Mouse (Mus musculus) heart, postnatal 0 days (tissue): ENCODE results near the gene Itih1.

Experiments
- CTCF ChIP-seq: IDR thresholded peaks from 2 replicates; pipeline ENCODE4 v1.5.1; 2016; ENCODE audit warnings: antibody characterized with exemption, control low read depth, low read depth
- EP300 ChIP-seq: IDR thresholded peaks from 2 replicates; pipeline ENCODE4 v1.6.1; 2016; ENCODE audit warnings: antibody characterized with exemption, low read depth

DNA sequence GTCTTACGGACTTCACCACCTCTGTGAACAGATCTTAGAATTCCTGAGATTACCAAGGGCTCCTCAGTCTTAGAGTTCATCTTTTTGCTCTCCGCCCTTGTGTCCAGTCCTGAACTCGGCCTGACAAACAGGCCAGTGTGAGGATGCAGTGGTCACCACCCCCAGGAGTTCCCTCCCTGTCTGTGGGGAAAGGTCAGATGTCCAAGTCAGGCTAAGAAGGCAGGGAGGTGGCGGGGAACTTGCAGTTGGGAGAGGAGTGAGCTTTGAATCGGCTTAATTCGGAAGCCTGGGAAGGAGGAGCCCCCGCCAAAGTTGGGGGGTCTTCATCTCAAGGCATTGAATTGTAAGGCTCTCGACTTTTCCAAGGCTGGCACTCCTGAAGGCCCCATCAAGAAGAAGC is 62.8 kb downstream of the Itih1 start:
- TF ChIP-seq CTCF: no peak
- no peak for TF ChIP-seq EP300
